Mouse (Mus musculus) embryonic facial prominence, embryonic 12.5 days (tissue): ENCODE measurements around the gene Carmil1. TPM values are rescaled to one million over a fixed set of nuclear protein-coding genes. Genes with fewer than 3 reads are reported as not detected.

ENCODE experiments used
- ATAC-seq: fragments of 200-750 bp; cut with Nextera tagmentation; 2 replicates; pipeline ENCODE4 v1.8.0; 2017; ENCODE audit not compliant: insufficient number of reproducible peaks, insufficient read depth, low FRiP score, low TSS enrichment
- H3K27ac ChIP-seq: fragments of 300-500 bp; sonication (generic); 2 replicates; pipeline ENCODE4 v1.5.1; 2016; ENCODE audit warnings: mild to moderate bottlenecking
- H3K27me3 ChIP-seq: fragments of 300-500 bp; sonication (generic); 2 replicates; pipeline ENCODE4 v1.6.1; 2016; ENCODE audit warnings: mild to moderate bottlenecking, moderate library complexity
- H3K36me3 ChIP-seq: fragments of 300-500 bp; sonication (generic); 2 replicates; pipeline ENCODE4 v1.6.1; 2016; ENCODE audit warnings: mild to moderate bottlenecking
- H3K4me1 ChIP-seq: fragments of 300-500 bp; sonication (generic); 2 replicates; pipeline ENCODE4 v1.6.1; 2016
- H3K4me2 ChIP-seq: fragments of 300-500 bp; sonication (generic); replicated peaks from 2 replicates; pipeline ENCODE4 v1.6.1; 2016; ENCODE audit warnings: mild to moderate bottlenecking, moderate library complexity
- H3K4me3 ChIP-seq: fragments of 300-500 bp; sonication (generic); 2 replicates; pipeline ENCODE4 v1.5.1; 2016; ENCODE audit warnings: mild to moderate bottlenecking
- H3K9ac ChIP-seq: fragments of 300-500 bp; sonication (generic); 2 replicates; pipeline ENCODE4 v1.6.1; 2016; ENCODE audit warnings: mild to moderate bottlenecking, moderate library complexity
- H3K9me3 ChIP-seq: fragments of 300-500 bp; sonication (generic); 2 replicates; pipeline ENCODE4 v1.6.1; 2016; ENCODE audit warnings: mild to moderate bottlenecking, moderate library complexity
- WGBS: fragments of 180-500 bp; shearing (Covaris S2); methylation state at CpG from one replicate; pipeline ENCODE4 v1.1.7; 2016; 5-methylcytosine and 5-hydroxymethylcytosine counted together
- polyA plus RNA-seq: library from polyadenylated mRNA; unstranded; fragments of >200 nt; fragmentation: Nextera tagmentation; extraction: Ambion mirVana; gene quantifications from 2 replicates; pipeline ENCODE4 v1.2.1, GENCODE M21; 2016

Gene Carmil1
- polyA plus RNA-seq, 1 experiment from 2014 or later = 40.1 TPM

- ATAC-seq = no peak
- H3K4me3 ChIP-seq = no peak overlapping the region
- no peak overlapping the region for H3K27ac ChIP-seq
- H3K9me3 ChIP-seq = no peaks in the 10 kb centered on the region
- WGBS = 10% methylated on average over 9 of the region's 9 CpGs
- peaks cover 28% of the 10 kb centered on the region for H3K27me3 ChIP-seq
- H3K4me2 ChIP-seq = no peak overlapping the region
- H3K36me3 ChIP-seq = no peaks in the 10 kb centered on the region
- H3K9ac ChIP-seq = no peak overlapping the region
- H3K4me1 ChIP-seq = no peaks in the 10 kb centered on the region
Observed at GRCm38 (mm10) chr13:23994024-23994423, 286.6 kb downstream of the Carmil1 start.

GRCm38 (mm10) chr13:23990928-23991327, 289.7 kb downstream of the Carmil1 start, which contains the start of gene Scgn:
Gene Scgn, minus strand, starts transcription at chr13:23991214.
- no peaks in the 10 kb centered on the region for H3K9me3 ChIP-seq
- H3K27ac ChIP-seq = no peak within 1 kb of the TSS
- no peak within 1 kb of the TSS for H3K4me3 ChIP-seq
- no peak within 1 kb of the TSS for H3K9ac ChIP-seq
- under 1% methylated on average over 20 of the region's 20 CpGs for WGBS
- H3K27me3 ChIP-seq = peaks cover 28% of the 10 kb centered on the region
- H3K4me2 ChIP-seq = peak within 1 kb of the TSS; percentile 30; the same call in 1 of the 2 replicates
- no peaks in the 10 kb centered on the region for H3K36me3 ChIP-seq
- ATAC-seq = no peak
- H3K4me1 ChIP-seq = no peaks in the 10 kb centered on the region

DNA sequence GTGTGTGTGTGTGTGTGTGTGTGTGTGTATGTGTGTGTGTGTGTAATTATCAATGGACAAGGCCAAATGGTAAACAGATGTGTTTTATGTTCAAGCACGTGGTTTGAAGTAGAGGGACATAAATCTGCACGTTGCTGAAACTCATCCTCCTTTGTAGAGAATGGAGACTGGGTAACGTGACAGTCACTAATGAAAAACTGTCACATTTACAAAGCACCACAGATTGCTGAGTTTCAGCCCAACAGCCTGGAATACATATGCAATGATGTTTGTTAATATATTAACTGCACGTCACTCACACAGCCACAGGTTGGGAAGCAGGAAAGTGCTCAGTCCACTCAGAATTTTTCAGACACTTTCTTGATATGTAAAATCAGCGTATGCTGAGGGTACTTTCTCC, 290.1 kb downstream of the Carmil1 start:
- Histone ChIP-seq H3K4me2 (no peak overlapping the region; the same call in 1 of the 2 replicates), H3K4me3 (no peak overlapping the region), H3K27me3 (peaks cover 28% of the 10 kb centered on the region), H3K9ac (no peak overlapping the region), H3K27ac (no peak overlapping the region), H3K9me3 (no peaks in the 10 kb centered on the region), H3K36me3 (no peaks in the 10 kb centered on the region), H3K4me1 (no peaks in the 10 kb centered on the region)
- ATAC-seq = no peak
- WGBS = 29% methylated on average over 5 of the region's 5 CpGs

DNA sequence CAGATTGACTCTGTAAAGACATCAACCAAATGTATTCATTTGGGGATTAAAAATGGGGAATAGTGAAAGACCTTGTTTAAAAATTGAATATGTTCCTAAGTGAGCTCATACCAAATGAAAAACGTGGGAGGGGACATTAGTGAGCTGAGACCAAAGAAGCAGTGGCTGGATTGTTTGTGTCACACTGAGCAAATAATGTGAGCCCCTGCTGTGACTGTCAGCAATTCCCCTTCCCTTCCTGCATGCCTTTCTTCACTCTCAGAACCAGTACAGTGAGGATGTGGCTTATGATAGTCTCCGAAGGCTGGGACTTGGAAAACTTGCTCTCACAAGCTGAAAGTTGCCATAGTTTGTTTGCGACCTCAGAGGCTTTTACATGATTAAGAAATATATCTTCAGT, 295.5 kb downstream of the Carmil1 start:
- Histone ChIP-seq H3K4me1 (no peaks in the 10 kb centered on the region), H3K27me3 (no peaks in the 10 kb centered on the region), H3K9ac (no peak overlapping the region), H3K36me3 (no peaks in the 10 kb centered on the region), H3K27ac (no peak overlapping the region), H3K4me3 (no peak overlapping the region), H3K4me2 (no peak overlapping the region), H3K9me3 (no peaks in the 10 kb centered on the region)
- ATAC-seq = no peak
- WGBS = 43% methylated on average over 3 of the region's 3 CpGs

- Histone ChIP-seq H3K27ac (no peak overlapping the region), H3K4me3 (no peak overlapping the region), H3K4me1 (no peaks in the 10 kb centered on the region), H3K9ac (no peak overlapping the region), H3K36me3 (no peaks in the 10 kb centered on the region), H3K4me2 (no peak overlapping the region), H3K27me3 (no peaks in the 10 kb centered on the region), H3K9me3 (no peaks in the 10 kb centered on the region)
- ATAC-seq = no peak
- WGBS = 70% methylated on average over 5 of the region's 5 CpGs
Observed at GRCm38 (mm10) chr13:23972271-23972670, 308.3 kb downstream of the Carmil1 start.

- 62% methylated on average over 2 of the region's 2 CpGs for WGBS
- no peaks in the 10 kb centered on the region for H3K9me3 ChIP-seq
- no peaks in the 10 kb centered on the region for H3K27me3 ChIP-seq
- H3K4me3 ChIP-seq = no peak overlapping the region
- no peaks in the 10 kb centered on the region for H3K36me3 ChIP-seq
- no peaks in the 10 kb centered on the region for H3K4me1 ChIP-seq
- H3K4me2 ChIP-seq = no peak overlapping the region
- H3K27ac ChIP-seq = no peak overlapping the region
- ATAC-seq = no peak
- no peak overlapping the region for H3K9ac ChIP-seq
Observed at GRCm38 (mm10) chr13:23971870-23972269, 308.7 kb downstream of the Carmil1 start.

- Histone ChIP-seq H3K4me3 (no peak overlapping the region), H3K4me2 (no peak overlapping the region), H3K9me3 (no peaks in the 10 kb centered on the region), H3K4me1 (no peaks in the 10 kb centered on the region), H3K27me3 (no peaks in the 10 kb centered on the region), H3K27ac (no peak overlapping the region), H3K36me3 (no peaks in the 10 kb centered on the region), H3K9ac (no peak overlapping the region)
- ATAC-seq = no peak
- WGBS = 74% methylated on average over 2 of the region's 2 CpGs
Observed at GRCm38 (mm10) chr13:23964909-23965308, 315.7 kb downstream of the Carmil1 start.

Other genes with a start within 250 kb of the Carmil1 start
- 0.24 TPM in 2 replicates for gene Cmah, start 46.6 kb upstream of the Carmil1 start, polyA plus RNA-seq